Mouse (Mus musculus): ENCODE results near the gene Pold1. TPM values are rescaled to one million over a fixed set of nuclear protein-coding genes. Genes with fewer than 3 reads are reported as not detected.

The Pold1 gene
- polyA plus RNA-seq, 1 experiment from 2014 or later, result 84.3 TPM

DNA sequence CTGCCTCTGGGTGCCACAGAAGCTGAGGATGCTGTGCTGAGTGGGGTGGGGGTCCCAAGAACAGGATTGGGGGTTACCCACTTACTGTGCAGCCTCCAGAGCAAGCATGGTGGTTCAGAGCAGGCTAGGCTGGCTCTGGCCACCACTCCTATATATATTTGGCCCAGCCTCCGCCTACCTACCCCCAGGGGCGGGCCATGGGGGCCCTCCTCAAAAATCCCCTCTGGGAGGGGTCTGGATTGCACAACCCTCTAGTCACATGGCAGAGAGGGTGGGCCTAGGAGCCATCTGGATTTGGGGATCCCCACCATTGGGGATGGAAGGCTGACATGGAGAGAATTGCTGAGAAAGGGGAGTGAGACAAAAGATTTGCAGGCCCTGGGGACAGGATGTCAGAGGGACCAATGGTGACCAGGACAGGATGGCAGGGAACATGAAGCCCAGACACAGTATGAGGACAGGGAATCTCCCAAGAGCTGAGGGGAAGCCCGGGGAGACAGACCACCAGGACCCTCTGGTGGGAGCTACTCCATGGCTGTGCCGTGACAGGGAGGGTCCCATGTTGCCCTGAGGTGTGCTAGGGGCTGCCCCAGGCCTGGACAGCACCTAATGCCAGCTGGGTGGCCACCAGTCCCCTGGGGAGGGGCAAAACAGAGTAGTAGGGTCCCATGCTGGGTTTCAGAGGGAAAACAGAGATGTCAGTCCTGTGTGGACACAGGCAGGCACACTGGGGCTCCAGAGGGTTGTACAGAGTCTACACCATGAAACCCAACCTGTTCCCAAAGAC, 16.5 kb downstream of the Pold1 start, which contains the start of gene Spib:
Gene Spib (minus strand): TSS at position 126 of the 787 bp plus-strand sequence.
- Histone ChIP-seq H3K9me3 (ENCODE audit: control insufficient read depth, low read length) (no peaks in the 10 kb centered on the region), H3K36me3 (ENCODE audit: control insufficient read depth, insufficient read depth, low read length) (peaks cover 17% of the 10 kb centered on the region), H3K9ac (ENCODE audit: low read length) (no peak within 1 kb of the TSS), H3K4me2 (ENCODE audit: low read depth, severe bottlenecking) (no peak within 1 kb of the TSS), H3K4me1 (ENCODE audit: control insufficient read depth, insufficient read depth, low read length) (no peaks in the 10 kb centered on the region), H3K27me3 (ENCODE audit: control insufficient read depth, insufficient read depth, low read length) (peaks cover 4% of the 10 kb centered on the region; the same call in 1 of the 2 replicates), H3K27ac (replicated peaks; ENCODE audit: low read depth, low read length) (no peak within 1 kb of the TSS), H3K4me3 (ENCODE audit: low read depth, low read length) (no peak within 1 kb of the TSS)
- DNase-seq (ENCODE audit: low spot score) (no peak), ATAC-seq (ENCODE audit: insufficient number of reproducible peaks, low FRiP score, low TSS enrichment, low read depth) (no peak)
- 80% methylated on average over 4 of the region's 4 CpGs for WGBS

DNA sequence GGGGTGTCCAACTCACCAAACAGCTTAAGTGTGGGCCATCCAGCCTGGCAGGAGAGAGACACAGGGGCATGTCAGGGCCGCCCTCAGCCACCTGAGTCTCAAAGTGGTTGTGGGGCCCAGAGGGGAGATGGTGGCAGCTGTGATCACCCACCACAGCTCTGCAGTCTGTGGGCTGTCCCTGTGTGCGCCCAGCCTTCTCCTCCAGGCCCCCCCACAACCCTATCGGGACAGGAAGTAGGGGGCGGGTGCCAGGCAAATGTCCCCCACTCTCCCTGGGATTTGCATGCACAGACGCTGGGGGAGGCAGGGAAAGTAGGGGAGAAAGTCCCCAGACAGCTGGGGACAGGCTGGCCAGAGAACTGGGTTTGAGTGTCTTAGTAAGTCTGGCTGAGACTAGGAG, 17.4 kb downstream of the Pold1 start:
- peaks cover 13% of the 10 kb centered on the region; the same call in 1 of the 2 replicates for H3K27me3 ChIP-seq (ENCODE audit: control insufficient read depth, insufficient read depth, low read length)
- no peaks in the 10 kb centered on the region for H3K9me3 ChIP-seq (ENCODE audit: control insufficient read depth, low read length)
- DNase-seq (ENCODE audit: low spot score) (no peak), ATAC-seq (ENCODE audit: insufficient number of reproducible peaks, low FRiP score, low TSS enrichment, low read depth) (no peak)
- no peaks in the 10 kb centered on the region for H3K4me1 ChIP-seq (ENCODE audit: control insufficient read depth, insufficient read depth, low read length)
- H3K4me3 ChIP-seq (ENCODE audit: low read depth, low read length), result no peak overlapping the region
- H3K9ac ChIP-seq (ENCODE audit: low read length), result no peak overlapping the region
- no peak overlapping the region for H3K27ac ChIP-seq (replicated peaks; ENCODE audit: low read depth, low read length)
- 42% methylated on average over 5 of the region's 5 CpGs for WGBS
- no peak overlapping the region for H3K4me2 ChIP-seq (ENCODE audit: low read depth, severe bottlenecking)
- H3K36me3 ChIP-seq (ENCODE audit: control insufficient read depth, insufficient read depth, low read length), result peaks cover 15% of the 10 kb centered on the region

DNA sequence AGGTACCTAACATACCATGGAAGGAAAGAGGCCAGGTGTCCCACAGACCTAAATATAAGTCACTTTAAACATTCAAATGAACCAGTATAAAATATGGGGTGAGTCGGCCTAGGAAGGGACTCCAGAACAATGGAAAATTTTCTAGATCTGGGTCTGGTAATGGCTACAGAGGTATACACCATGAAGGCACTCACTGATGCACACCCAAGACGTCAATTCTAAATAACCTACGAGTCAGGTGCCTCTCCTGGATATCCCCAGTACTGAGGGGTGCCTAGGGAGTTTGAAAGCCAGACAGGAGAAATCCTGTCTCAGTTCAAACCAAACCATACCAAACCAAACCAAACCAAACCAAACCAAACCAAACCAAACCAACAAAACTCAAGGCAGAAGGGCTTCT, 18.1 kb downstream of the Pold1 start:
- Histone ChIP-seq H3K27me3 (ENCODE audit: control insufficient read depth, insufficient read depth, low read length) (peaks cover 14% of the 10 kb centered on the region), H3K4me3 (ENCODE audit: low read depth, low read length) (no peak overlapping the region), H3K4me2 (ENCODE audit: low read depth, severe bottlenecking) (no peak overlapping the region), H3K9me3 (ENCODE audit: control insufficient read depth, low read length) (no peaks in the 10 kb centered on the region), H3K27ac (replicated peaks; ENCODE audit: low read depth, low read length) (no peak overlapping the region), H3K36me3 (ENCODE audit: control insufficient read depth, insufficient read depth, low read length) (peaks cover 15% of the 10 kb centered on the region), H3K4me1 (ENCODE audit: control insufficient read depth, insufficient read depth, low read length) (no peaks in the 10 kb centered on the region), H3K9ac (ENCODE audit: low read length) (no peak overlapping the region)
- ATAC-seq (ENCODE audit: insufficient number of reproducible peaks, low FRiP score, low TSS enrichment, low read depth), result no peak
- DNase-seq (ENCODE audit: low spot score), result no peak
- 88% methylated on average over 3 of the region's 3 CpGs for WGBS

DNA sequence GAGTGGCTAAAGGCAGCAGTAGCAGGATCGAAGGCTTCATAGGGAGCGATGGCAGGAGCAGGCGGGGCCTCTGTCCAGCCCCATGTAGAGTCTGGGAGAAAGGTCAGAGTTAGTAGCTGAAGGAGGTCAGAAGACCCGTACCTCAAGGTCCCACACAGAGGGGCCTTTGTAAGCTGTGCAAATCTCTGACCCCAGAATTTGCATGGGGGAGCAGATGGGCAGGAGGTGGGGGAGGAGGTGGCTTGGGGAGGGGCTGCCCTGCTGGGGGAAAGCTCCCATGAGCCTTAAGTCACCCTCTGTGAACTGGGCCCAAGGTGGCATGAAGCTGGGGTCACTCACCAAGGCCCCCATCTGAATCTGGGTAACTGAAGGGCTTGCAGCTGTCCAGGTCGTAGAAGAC, 19.1 kb downstream of the Pold1 start:
- Histone ChIP-seq H3K27me3 (ENCODE audit: control insufficient read depth, insufficient read depth, low read length) (peaks cover 23% of the 10 kb centered on the region), H3K27ac (replicated peaks; ENCODE audit: low read depth, low read length) (no peak overlapping the region), H3K9me3 (ENCODE audit: control insufficient read depth, low read length) (no peaks in the 10 kb centered on the region), H3K4me1 (ENCODE audit: control insufficient read depth, insufficient read depth, low read length) (no peaks in the 10 kb centered on the region), H3K4me2 (ENCODE audit: low read depth, severe bottlenecking) (no peak overlapping the region), H3K36me3 (ENCODE audit: control insufficient read depth, insufficient read depth, low read length) (peaks cover 15% of the 10 kb centered on the region), H3K4me3 (ENCODE audit: low read depth, low read length) (no peak overlapping the region), H3K9ac (ENCODE audit: low read length) (no peak overlapping the region)
- DNase-seq (ENCODE audit: low spot score) (no peak), ATAC-seq (ENCODE audit: insufficient number of reproducible peaks, low FRiP score, low TSS enrichment, low read depth) (no peak)
- WGBS, result 71% methylated on average over 5 of the region's 5 CpGs

DNA sequence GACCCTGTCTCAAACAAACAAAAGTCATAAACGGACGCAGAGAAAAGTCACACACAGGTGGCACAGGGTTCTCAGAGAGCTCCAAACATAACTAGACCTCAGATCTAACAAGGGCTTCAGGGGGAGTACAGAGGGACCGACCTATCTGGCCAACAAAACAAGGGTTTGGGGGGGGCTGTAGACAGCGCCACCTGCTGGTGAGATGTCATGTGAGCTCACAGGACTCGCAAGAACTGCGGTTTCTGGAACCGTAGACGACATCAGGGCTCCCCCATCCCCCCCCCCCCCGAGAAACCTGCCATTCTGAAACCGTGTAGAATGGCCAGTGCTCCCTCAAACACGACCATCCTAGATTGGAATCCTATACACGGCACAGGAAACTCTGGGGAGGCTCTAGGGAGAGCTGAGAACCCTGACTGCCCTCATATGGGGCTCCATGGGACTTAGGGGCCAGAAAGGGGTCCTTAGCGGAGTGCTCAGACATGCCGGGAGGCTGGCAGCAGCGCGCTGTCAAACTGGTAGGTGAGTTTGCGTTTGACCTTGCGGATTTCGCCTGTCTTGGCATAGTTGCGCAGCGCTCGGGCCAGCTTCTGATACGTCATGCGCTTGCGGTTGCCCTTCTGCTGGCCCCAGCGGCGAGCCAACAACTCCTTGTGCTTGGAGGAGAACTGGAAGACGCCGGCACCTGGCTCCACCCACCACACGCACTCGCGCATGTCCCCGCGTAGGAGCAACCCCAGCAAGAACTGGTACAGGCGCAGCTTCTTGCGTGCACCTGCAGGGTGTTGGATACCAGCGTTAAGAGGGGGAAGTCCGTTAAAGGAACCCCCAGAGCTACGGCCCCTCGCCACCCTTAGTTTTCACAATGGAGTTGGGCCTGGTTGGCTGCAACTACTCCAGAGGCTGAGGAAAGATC, 20.9 kb downstream of the Pold1 start:
- 9% methylated on average over 40 of the region's 40 CpGs for WGBS
- Histone ChIP-seq H3K27me3 (ENCODE audit: control insufficient read depth, insufficient read depth, low read length) (peaks cover 41% of the 10 kb centered on the region), H3K27ac (replicated peaks; ENCODE audit: low read depth, low read length) (no peak overlapping the region)

DNA sequence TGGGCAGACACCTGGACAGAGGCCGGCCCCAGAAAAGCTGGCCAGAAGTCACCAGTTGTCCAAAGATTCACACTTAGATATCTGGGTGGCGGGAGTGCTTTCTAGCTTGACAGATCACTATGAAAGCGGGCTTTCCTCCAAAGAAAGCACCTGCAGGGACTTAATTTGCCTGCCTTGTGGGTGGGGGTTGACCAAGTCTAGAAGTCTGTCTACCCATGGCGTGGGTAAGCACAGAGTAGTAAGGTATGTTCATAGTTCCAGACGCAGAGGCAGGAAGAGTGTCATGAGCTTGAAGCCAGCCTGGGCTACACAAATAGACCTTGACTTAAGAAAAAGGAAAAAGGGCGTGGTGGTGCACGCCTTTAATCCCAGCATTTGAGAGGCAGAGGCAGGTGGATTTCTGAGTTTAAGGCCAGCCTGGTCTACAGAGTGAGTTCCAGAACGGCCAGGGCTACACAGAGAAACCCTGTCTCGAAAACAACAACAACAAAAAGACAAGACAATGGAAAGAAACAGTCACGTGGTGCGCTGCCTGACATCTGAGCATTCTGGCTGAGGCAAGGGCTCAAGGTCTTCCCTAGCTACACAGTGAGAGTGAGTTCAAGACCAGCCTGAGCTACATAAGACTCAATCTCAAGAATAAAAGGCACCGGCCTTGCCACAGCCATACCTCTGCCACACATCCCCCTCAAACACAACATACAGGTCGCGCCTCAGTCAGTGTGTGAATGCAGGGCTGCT, 22.1 kb downstream of the Pold1 start:
- 84% methylated on average over 14 of the region's 14 CpGs for WGBS
- Histone ChIP-seq H3K36me3 (ENCODE audit: control insufficient read depth, insufficient read depth, low read length) (no peaks in the 10 kb centered on the region), H3K4me2 (ENCODE audit: low read depth, severe bottlenecking) (no peak overlapping the region), H3K9me3 (ENCODE audit: control insufficient read depth, low read length) (no peaks in the 10 kb centered on the region), H3K27ac (replicated peaks; ENCODE audit: low read depth, low read length) (no peak overlapping the region), H3K4me3 (ENCODE audit: low read depth, low read length) (no peak overlapping the region), H3K4me1 (ENCODE audit: control insufficient read depth, insufficient read depth, low read length) (no peaks in the 10 kb centered on the region), H3K9ac (ENCODE audit: low read length) (no peak overlapping the region), H3K27me3 (ENCODE audit: control insufficient read depth, insufficient read depth, low read length) (peaks cover 52% of the 10 kb centered on the region)
- ATAC-seq (ENCODE audit: insufficient number of reproducible peaks, low FRiP score, low TSS enrichment, low read depth) (no peak), DNase-seq (ENCODE audit: low spot score) (no peak)

More for the DNA sequence above, 20.9 kb downstream of the Pold1 start:
- H3K36me3 ChIP-seq (ENCODE audit: control insufficient read depth, insufficient read depth, low read length), result no peaks in the 10 kb centered on the region
- H3K4me1 ChIP-seq (ENCODE audit: control insufficient read depth, insufficient read depth, low read length), result no peaks in the 10 kb centered on the region
- H3K9me3 ChIP-seq (ENCODE audit: control insufficient read depth, low read length), result no peaks in the 10 kb centered on the region
- ATAC-seq (ENCODE audit: insufficient number of reproducible peaks, low FRiP score, low TSS enrichment, low read depth) (no peak), DNase-seq (ENCODE audit: low spot score) (peak; percentile 81)
- H3K4me3 ChIP-seq (ENCODE audit: low read depth, low read length), result peak overlapping the region; percentile 7; the same call in 1 of the 2 replicates
- no peak overlapping the region for H3K9ac ChIP-seq (ENCODE audit: low read length)
- H3K4me2 ChIP-seq (ENCODE audit: low read depth, severe bottlenecking), result peak overlapping the region; percentile 50

DNA sequence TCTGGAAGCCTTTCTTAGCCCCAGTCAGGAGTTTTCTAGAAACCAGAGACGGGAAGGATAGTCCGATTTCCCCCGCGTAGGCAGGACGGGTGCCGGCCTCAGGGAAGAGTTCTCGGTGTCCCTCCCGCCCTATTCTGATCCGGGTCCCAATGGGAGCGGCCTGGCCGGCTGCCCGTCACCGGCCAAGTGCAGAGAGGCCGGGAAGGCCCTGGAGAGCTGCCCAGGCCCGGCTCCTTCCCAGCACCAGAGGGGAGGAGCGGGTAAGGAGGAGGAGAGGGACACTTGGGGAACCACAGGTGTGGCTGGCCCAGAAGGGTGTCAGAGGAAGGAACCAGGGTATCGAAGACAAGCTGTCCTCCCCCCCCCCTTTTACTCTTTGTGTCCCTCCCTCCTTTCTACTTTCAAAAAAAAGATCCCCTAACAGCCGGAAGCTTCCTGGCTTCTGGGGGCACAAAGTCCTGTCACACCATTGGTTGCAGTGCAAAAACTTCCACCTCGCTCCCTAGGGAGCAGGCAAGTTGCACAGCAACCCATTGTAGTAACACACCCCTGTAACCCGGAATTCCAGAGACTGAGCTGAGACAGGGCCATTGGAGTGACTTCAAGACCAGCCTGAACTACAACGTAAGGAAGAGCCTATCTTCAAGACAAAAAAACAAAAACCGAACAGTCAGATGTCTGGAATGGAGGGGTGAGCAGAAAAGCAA, 23.4 kb downstream of the Pold1 start:
- Histone ChIP-seq H3K4me1 (ENCODE audit: control insufficient read depth, insufficient read depth, low read length) (no peaks in the 10 kb centered on the region), H3K27me3 (ENCODE audit: control insufficient read depth, insufficient read depth, low read length) (peaks cover 56% of the 10 kb centered on the region), H3K9ac (ENCODE audit: low read length) (peak overlapping the region; percentile 28; the same call in 1 of the 2 replicates), H3K27ac (replicated peaks; ENCODE audit: low read depth, low read length) (no peak overlapping the region), H3K36me3 (ENCODE audit: control insufficient read depth, insufficient read depth, low read length) (no peaks in the 10 kb centered on the region), H3K4me3 (ENCODE audit: low read depth, low read length) (0 out of 2 replicates have a peak overlapping the region, but pooled peaks have one; percentile 5), H3K9me3 (ENCODE audit: control insufficient read depth, low read length) (no peaks in the 10 kb centered on the region), H3K4me2 (ENCODE audit: low read depth, severe bottlenecking) (no peak overlapping the region)
- DNase-seq (ENCODE audit: low spot score) (no peak), ATAC-seq (ENCODE audit: insufficient number of reproducible peaks, low FRiP score, low TSS enrichment, low read depth) (no peak)
- 18% methylated on average over 22 of the region's 22 CpGs for WGBS
